Mouse (Mus musculus) right cerebral cortex, adult 2 months (tissue): ENCODE measurements around the gene Coil.

Experiments used
- DNase-seq, 2 experiments: peaks; one replicate each; pipeline ENCODE4 v3.0.0; 2021 to 2022; ENCODE audit warnings: low spot score in 2 of 2

The Coil gene

GRCm38 (mm10) chr11:89005473-89005872 is 35.4 kb downstream of the Coil start:
- DNase-seq: no peak

- DNase-seq: no peak
Measured at GRCm38 (mm10) chr11:89006404-89006803, 36.4 kb downstream of the Coil start.

- DNase-seq: no peak
Measured at GRCm38 (mm10) chr11:89007582-89007981, 37.5 kb downstream of the Coil start.

GRCm38 (mm10) chr11:89009066-89009465 is 39.0 kb downstream of the Coil start:
- DNase-seq: no peak

GRCm38 (mm10) chr11:89009496-89009895 is 39.4 kb downstream of the Coil start:
- DNase-seq: no peak

GRCm38 (mm10) chr11:89012241-89012640 is 42.2 kb downstream of the Coil start:
- DNase-seq: no peak

GRCm38 (mm10) chr11:89017514-89018182 is 47.6 kb downstream of the Coil start:
- no peak for DNase-seq

- DNase-seq: no peak
Measured at GRCm38 (mm10) chr11:89020681-89021305, 50.7 kb downstream of the Coil start.

GRCm38 (mm10) chr11:89021687-89022086 is 51.6 kb downstream of the Coil start:
- DNase-seq: no peak

GRCm38 (mm10) chr11:89022120-89022731 is 52.2 kb downstream of the Coil start:
- DNase-seq: no peak

GRCm38 (mm10) chr11:89023477-89023876 is 53.4 kb downstream of the Coil start:
- no peak for DNase-seq

- DNase-seq: no peak
Measured at GRCm38 (mm10) chr11:89024181-89024881, 54.3 kb downstream of the Coil start.

GRCm38 (mm10) chr11:89025603-89026002 is 55.6 kb downstream of the Coil start:
- DNase-seq: no peak

- DNase-seq: no peak
Measured at GRCm38 (mm10) chr11:89026117-89026516, 56.1 kb downstream of the Coil start.

GRCm38 (mm10) chr11:89027955-89028361 is 57.9 kb downstream of the Coil start:
- DNase-seq: no peak

GRCm38 (mm10) chr11:89028871-89029405 is 58.9 kb downstream of the Coil start:
- DNase-seq: no peak

- DNase-seq: no peak
Measured at GRCm38 (mm10) chr11:89030552-89030951, 60.5 kb downstream of the Coil start.

GRCm38 (mm10) chr11:89031189-89031588 is 61.1 kb downstream of the Coil start:
- no peak for DNase-seq

- no peak for DNase-seq
Measured at GRCm38 (mm10) chr11:89034592-89034991, 64.5 kb downstream of the Coil start.

- no peak for DNase-seq
Measured at GRCm38 (mm10) chr11:89035552-89035951, 65.5 kb downstream of the Coil start.

GRCm38 (mm10) chr11:89038496-89038895 is 68.4 kb downstream of the Coil start:
- DNase-seq: peak in 1 of 2 experiments; percentile 20

- peak; percentile 60 to 62 for DNase-seq
Measured at GRCm38 (mm10) chr11:89039325-89039724, 69.3 kb downstream of the Coil start.
